Mouse (Mus musculus) heart, adult 2 months (tissue): ENCODE results near the gene Mafb.
A peak's percentile ranks its signal among the peaks of the same experiment; 100 is the strongest.

Experiments
- CTCF ChIP-seq: fragments of 200-600 bp; IDR thresholded peaks from 2 replicates; pipeline ENCODE4 v1.8.1; 2022; ENCODE audit warnings: antibody characterized with exemption, mild to moderate bottlenecking, moderate library complexity
- EP300 ChIP-seq: fragments of 200-500 bp; IDR thresholded peaks from 2 replicates; pipeline ENCODE4 v1.6.1; 2011; ENCODE audit warnings: low read depth, low read length, control low read depth; ENCODE audit not compliant: insufficient read depth
- POLR2A ChIP-seq: fragments of 200-500 bp; IDR thresholded peaks from 2 replicates; pipeline ENCODE4 v1.6.1; 2011; ENCODE audit warnings: mild to moderate bottlenecking, low read depth, low read length, control low read depth; ENCODE audit not compliant: insufficient read depth

DNA sequence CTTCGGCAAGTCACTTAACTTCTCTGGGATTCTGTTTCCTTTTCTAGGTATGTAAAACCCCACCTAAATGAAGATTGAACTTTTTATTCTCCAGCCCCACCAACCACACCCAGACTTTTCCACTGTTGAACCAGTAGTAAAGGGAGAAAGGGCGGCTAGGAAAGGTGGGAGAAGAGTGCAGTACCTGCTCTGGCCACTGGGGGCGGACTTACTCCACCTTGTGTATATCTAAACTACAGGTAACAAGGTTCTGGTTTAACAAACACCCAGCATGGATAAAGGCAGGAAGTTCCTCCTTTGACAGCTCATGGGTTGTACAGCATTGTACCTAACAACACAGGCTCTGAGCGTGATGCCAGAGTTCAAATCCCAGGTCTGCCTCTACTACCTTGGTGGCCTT lies 11.4 kb upstream of the Mafb start:
- TF ChIP-seq POLR2A (no peak), CTCF (peak; percentile 94), EP300 (0 out of 2 replicates have a peak, but pooled peaks have one; percentile 17)
